Comparison of ENCODE assay signal across 18 mouse cellular contexts in the genomic region with DNA sequence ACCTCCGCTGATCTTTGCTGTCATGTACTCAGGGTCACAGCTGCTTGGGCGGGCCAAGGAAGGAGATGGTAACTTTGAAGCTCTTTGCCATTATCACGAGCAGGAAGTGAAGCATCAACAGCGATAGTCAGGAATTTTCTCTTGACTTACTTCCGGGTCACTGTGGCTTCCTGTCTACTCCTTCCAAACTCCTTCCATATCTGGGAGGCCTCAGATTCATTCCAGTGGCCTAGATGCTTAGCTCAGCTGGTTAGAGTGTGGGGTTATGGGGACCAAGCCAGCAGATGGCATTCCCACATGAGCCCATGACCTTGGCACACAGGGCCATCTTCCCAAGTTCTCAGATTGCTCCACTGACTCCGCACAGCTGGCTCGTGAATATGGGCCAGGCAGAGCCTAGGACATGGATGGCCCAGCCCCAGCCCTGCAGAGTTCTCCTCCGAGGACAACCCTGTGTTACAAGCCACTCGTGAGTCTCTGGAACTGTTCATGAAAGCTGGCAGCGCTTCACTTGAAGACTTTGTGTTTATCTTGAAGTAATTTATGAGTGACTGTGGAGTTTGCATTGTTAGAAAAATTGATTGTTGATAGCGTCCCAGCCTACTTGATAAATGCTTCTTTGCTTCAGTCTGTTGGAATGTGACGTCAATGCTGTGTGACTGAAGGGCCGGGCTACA.
DNase-seq lines count a peak whose midpoint lies in the region; ATAC-seq lines count a peak whose summit lies in the region.
"Had no signal": no experiment of that assay in that cellular context is flagged by ENCODE, and none has a peak within 500 bp of the region (broad histone marks: within the 10 kb centered on the region; RNA-seq: fewer than 3 reads in every experiment).

No protein-coding gene starts in this region.

- H3K9me3 ChIP-seq in lung, embryonic 16.5 days (ENCODE audit: control insufficient read depth, low read length), result no peaks in the 10 kb centered on the region
- H3K9me3 ChIP-seq: embryonic facial prominence, embryonic 13.5 days; G1E; limb, embryonic 15.5 days; neural tube, embryonic 15.5 days had no signal

- WGBS in lung, embryonic 16.5 days, result 36% methylated on average over 13 of the region's 13 CpGs

- no peak overlapping the region for H3K9ac ChIP-seq in lung, embryonic 16.5 days (ENCODE audit: low read length)
- H3K9ac ChIP-seq: embryonic facial prominence, embryonic 13.5 days; hindbrain, embryonic 14.5 days; limb, embryonic 15.5 days; neural tube, embryonic 15.5 days had no signal

- no peak overlapping the region for H3K4me2 ChIP-seq in lung, embryonic 16.5 days (ENCODE audit: low read depth, low read length)
- H3K4me2 ChIP-seq: embryonic facial prominence, embryonic 13.5 days; hindbrain, embryonic 14.5 days; limb, embryonic 15.5 days; midbrain, embryonic 11.5 days; neural tube, embryonic 15.5 days had no signal

- peaks cover 12% of the 10 kb centered on the region for H3K4me1 ChIP-seq in lung, embryonic 16.5 days (replicated peaks; ENCODE audit: control insufficient read depth, insufficient read depth, low read length)
- H3K4me1 ChIP-seq: embryonic facial prominence, embryonic 13.5 days; neural tube, embryonic 15.5 days had no signal

- peak; percentile 89 for DNase-seq in heart, adult 11 months
- no peak for DNase-seq in heart, adult 8-10 months (ENCODE audit: low spot score)
- peak; percentile 20 for DNase-seq in ZHBTc4 (ENCODE audit: low read depth, low spot score)
- peak; percentile 27 to 33 for DNase-seq in gastrocnemius, postnatal 36 days
- DNase-seq in right cerebral cortex, postnatal 10 days (ENCODE audit: low spot score in 2 of 2), result no peak
- no peak for DNase-seq in spleen, postnatal 14 days (ENCODE audit: low spot score in 2 of 2)
- DNase-seq: cerebellum, adult 9-10 months; layer of hippocampus, adult 9-11 months; right cerebral cortex, postnatal 4 days had no signal

- H3K27me3 ChIP-seq in lung, embryonic 16.5 days (ENCODE audit: control insufficient read depth, insufficient read depth, low read depth, low read length), result no peaks in the 10 kb centered on the region
- H3K27me3 ChIP-seq: embryonic facial prominence, embryonic 13.5 days; limb, embryonic 15.5 days; neural tube, embryonic 15.5 days had no signal

- no peaks in the 10 kb centered on the region for H3K36me3 ChIP-seq in lung, embryonic 16.5 days (ENCODE audit: control insufficient read depth, insufficient read depth, low read length)
- H3K36me3 ChIP-seq: embryonic facial prominence, embryonic 13.5 days; G1E; limb, embryonic 15.5 days; neural tube, embryonic 15.5 days had no signal

- intact Hi-C loops in gastrocnemius, postnatal 36 days (cut with DNase I), result no loop called here

- H3K4me3 ChIP-seq in lung, embryonic 16.5 days (ENCODE audit: low read length), result no peak overlapping the region
- H3K4me3 ChIP-seq: embryonic facial prominence, embryonic 13.5 days; limb, embryonic 15.5 days; neural tube, embryonic 15.5 days had no signal

- peak overlapping the region; percentile 82 for H3K27ac ChIP-seq in lung, embryonic 16.5 days (ENCODE audit: low read length)
- H3K27ac ChIP-seq: embryonic facial prominence, embryonic 13.5 days; hindbrain, embryonic 14.5 days; limb, embryonic 15.5 days; neural tube, embryonic 15.5 days had no signal

- ATAC-seq in lung, embryonic 16.5 days (ENCODE audit: low read depth), result peak; percentile 87
- no peak for ATAC-seq in monocyte, adult 5-6 weeks (replicated peaks; ENCODE audit: insufficient number of reproducible peaks, low FRiP score, low TSS enrichment, poor library complexity, severe bottlenecking)
- ATAC-seq: forebrain, embryonic 14.5 days had no signal

Comparison
In these comparisons a context has a peak if more than half of its experiments do, and no peak if none do; other contexts are left out.
1. DNase-seq: peak in heart, adult 11 months (single experiment), ZHBTc4 (single experiment) and gastrocnemius, postnatal 36 days (2 of 2); none in heart, adult 8-10 months (single experiment), right cerebral cortex, postnatal 10 days (0 of 2) and spleen, postnatal 14 days (0 of 2).